Mouse (Mus musculus): Measurements from ENCODE around the gene Atg7. TPM values are rescaled to one million over a fixed set of nuclear protein-coding genes. Genes with fewer than 3 reads are reported as not detected.
A peak's percentile ranks its signal among the peaks of the same experiment; 100 is the strongest.

The Atg7 gene
- polyA plus RNA-seq, 1 experiment from 2014 or later, result 20.8 TPM

GRCm38 (mm10) chr6:114795706-114796325, 152.9 kb downstream of the Atg7 start:
- no peaks in the 10 kb centered on the region for H3K36me3 ChIP-seq
- ATAC-seq (replicated peaks), result no peak
- H3K27me3 ChIP-seq, result no peaks in the 10 kb centered on the region
- H3K4me2 ChIP-seq (replicated peaks), result no peak overlapping the region
- H3K9ac ChIP-seq (replicated peaks), result no peak overlapping the region
- H3K4me1 ChIP-seq, result no peaks in the 10 kb centered on the region
- no peaks in the 10 kb centered on the region for H3K9me3 ChIP-seq
- WGBS, result 93% methylated on average over 7 of the region's 7 CpGs
- no peak overlapping the region for H3K4me3 ChIP-seq
- H3K27ac ChIP-seq (replicated peaks), result no peak overlapping the region

GRCm38 (mm10) chr6:114797901-114798300, 155.0 kb downstream of the Atg7 start:
- Histone ChIP-seq H3K36me3 (no peaks in the 10 kb centered on the region), H3K27ac (replicated peaks) (no peak overlapping the region), H3K4me3 (no peak overlapping the region), H3K9me3 (no peaks in the 10 kb centered on the region), H3K27me3 (no peaks in the 10 kb centered on the region), H3K4me2 (replicated peaks) (no peak overlapping the region), H3K9ac (replicated peaks) (no peak overlapping the region), H3K4me1 (no peaks in the 10 kb centered on the region)
- ATAC-seq (replicated peaks), result no peak
- WGBS, result 74% methylated on average over 5 of the region's 5 CpGs

- Histone ChIP-seq H3K36me3 (no peaks in the 10 kb centered on the region), H3K4me1 (no peaks in the 10 kb centered on the region), H3K4me3 (no peak overlapping the region), H3K9me3 (no peaks in the 10 kb centered on the region), H3K9ac (replicated peaks) (no peak overlapping the region), H3K27ac (replicated peaks) (no peak overlapping the region), H3K4me2 (replicated peaks) (no peak overlapping the region), H3K27me3 (no peaks in the 10 kb centered on the region)
- ATAC-seq (replicated peaks), result no peak
- WGBS, result 60% methylated on average over 4 of the region's 4 CpGs
Observed at GRCm38 (mm10) chr6:114798715-114799114, 155.8 kb downstream of the Atg7 start.

GRCm38 (mm10) chr6:114800291-114800965, 157.5 kb downstream of the Atg7 start:
- Histone ChIP-seq H3K9ac (replicated peaks) (no peak overlapping the region), H3K27me3 (no peaks in the 10 kb centered on the region), H3K27ac (replicated peaks) (no peak overlapping the region), H3K4me3 (no peak overlapping the region), H3K4me2 (replicated peaks) (no peak overlapping the region), H3K9me3 (no peaks in the 10 kb centered on the region), H3K36me3 (no peaks in the 10 kb centered on the region), H3K4me1 (no peaks in the 10 kb centered on the region)
- whole genome bisulfite sequencing, result 47% methylated on average over 2 of the region's 2 CpGs
- no peak for ATAC-seq (replicated peaks)

- Histone ChIP-seq H3K9me3 (no peaks in the 10 kb centered on the region), H3K4me3 (no peak overlapping the region), H3K4me2 (replicated peaks) (no peak overlapping the region), H3K4me1 (no peaks in the 10 kb centered on the region), H3K36me3 (no peaks in the 10 kb centered on the region), H3K9ac (replicated peaks) (no peak overlapping the region), H3K27me3 (no peaks in the 10 kb centered on the region), H3K27ac (replicated peaks) (no peak overlapping the region)
- no peak for ATAC-seq (replicated peaks)
- 40% methylated on average over 8 of the region's 8 CpGs for WGBS
Observed at GRCm38 (mm10) chr6:114803915-114804535, 161.1 kb downstream of the Atg7 start.

- Histone ChIP-seq H3K27ac (replicated peaks) (no peak overlapping the region), H3K9ac (replicated peaks) (no peak overlapping the region), H3K36me3 (no peaks in the 10 kb centered on the region), H3K27me3 (no peaks in the 10 kb centered on the region), H3K4me2 (replicated peaks) (no peak overlapping the region), H3K4me1 (peaks cover 8% of the 10 kb centered on the region), H3K9me3 (no peaks in the 10 kb centered on the region), H3K4me3 (no peak overlapping the region)
- no peak for ATAC-seq (replicated peaks)
- 68% methylated on average over 1 of the region's 1 CpGs for WGBS
Observed at GRCm38 (mm10) chr6:114804866-114805265, 162.0 kb downstream of the Atg7 start.

GRCm38 (mm10) chr6:114805927-114806326, 163.0 kb downstream of the Atg7 start:
- Histone ChIP-seq H3K36me3 (no peaks in the 10 kb centered on the region), H3K4me3 (no peak overlapping the region), H3K9me3 (no peaks in the 10 kb centered on the region), H3K27me3 (no peaks in the 10 kb centered on the region), H3K4me1 (peaks cover 12% of the 10 kb centered on the region), H3K4me2 (replicated peaks) (no peak overlapping the region), H3K27ac (replicated peaks) (no peak overlapping the region), H3K9ac (replicated peaks) (no peak overlapping the region)
- 94% methylated on average over 4 of the region's 4 CpGs for WGBS
- ATAC-seq (replicated peaks), result no peak

GRCm38 (mm10) chr6:114807474-114807873, 164.6 kb downstream of the Atg7 start:
- no peak for ATAC-seq (replicated peaks)
- Histone ChIP-seq H3K27ac (replicated peaks) (no peak overlapping the region), H3K27me3 (no peaks in the 10 kb centered on the region), H3K4me3 (no peak overlapping the region), H3K4me1 (peaks cover 20% of the 10 kb centered on the region), H3K36me3 (no peaks in the 10 kb centered on the region), H3K4me2 (replicated peaks) (no peak overlapping the region), H3K9ac (replicated peaks) (no peak overlapping the region), H3K9me3 (no peaks in the 10 kb centered on the region)
- WGBS, result 59% methylated on average over 3 of the region's 3 CpGs

GRCm38 (mm10) chr6:114808654-114809430, 165.9 kb downstream of the Atg7 start:
- Histone ChIP-seq H3K27ac (replicated peaks) (0 out of 2 replicates have a peak overlapping the region, but pooled peaks have one; percentile 8), H3K9ac (replicated peaks) (no peak overlapping the region), H3K27me3 (no peaks in the 10 kb centered on the region), H3K36me3 (no peaks in the 10 kb centered on the region), H3K4me2 (replicated peaks) (no peak overlapping the region), H3K9me3 (no peaks in the 10 kb centered on the region), H3K4me3 (no peak overlapping the region), H3K4me1 (peaks cover 30% of the 10 kb centered on the region)
- ATAC-seq (replicated peaks), result no peak
- WGBS, result 93% methylated on average over 3 of the region's 3 CpGs

- Histone ChIP-seq H3K9me3 (no peaks in the 10 kb centered on the region), H3K27ac (replicated peaks) (peak overlapping the region; percentile 8; the same call in 1 of the 2 replicates), H3K36me3 (no peaks in the 10 kb centered on the region), H3K4me3 (no peak overlapping the region), H3K4me1 (peaks cover 35% of the 10 kb centered on the region), H3K27me3 (no peaks in the 10 kb centered on the region), H3K9ac (replicated peaks) (no peak overlapping the region), H3K4me2 (replicated peaks) (no peak overlapping the region)
- no peak for ATAC-seq (replicated peaks)
- WGBS, result 81% methylated on average over 1 of the region's 1 CpGs
Observed at GRCm38 (mm10) chr6:114809431-114809811, 166.5 kb downstream of the Atg7 start.

GRCm38 (mm10) chr6:114812322-114812721, 169.4 kb downstream of the Atg7 start:
- peaks cover 38% of the 10 kb centered on the region for H3K4me1 ChIP-seq

GRCm38 (mm10) chr6:114812779-114813178, 169.9 kb downstream of the Atg7 start:
- H3K27me3 ChIP-seq, result no peaks in the 10 kb centered on the region
- peak overlapping the region; percentile 6; the same call in 1 of the 2 replicates for H3K27ac ChIP-seq (replicated peaks)

More at GRCm38 (mm10) chr6:114812322-114812721, 169.4 kb downstream of the Atg7 start:
- Histone ChIP-seq H3K4me3 (no peak overlapping the region), H3K9ac (replicated peaks) (no peak overlapping the region), H3K9me3 (no peaks in the 10 kb centered on the region), H3K27ac (replicated peaks) (peak overlapping the region; percentile 6; the same call in 1 of the 2 replicates), H3K36me3 (no peaks in the 10 kb centered on the region), H3K27me3 (no peaks in the 10 kb centered on the region), H3K4me2 (replicated peaks) (no peak overlapping the region)
- peak; percentile 60 for ATAC-seq (replicated peaks)
- WGBS, result 40% methylated on average over 5 of the region's 5 CpGs

More at GRCm38 (mm10) chr6:114812779-114813178, 169.9 kb downstream of the Atg7 start:
- ATAC-seq (replicated peaks), result no peak
- peaks cover 40% of the 10 kb centered on the region for H3K4me1 ChIP-seq
- no peak overlapping the region for H3K4me3 ChIP-seq
- no peak overlapping the region for H3K9ac ChIP-seq (replicated peaks)
- no peaks in the 10 kb centered on the region for H3K9me3 ChIP-seq
- H3K4me2 ChIP-seq (replicated peaks), result no peak overlapping the region
- WGBS, result 82% methylated on average over 4 of the region's 4 CpGs
- no peaks in the 10 kb centered on the region for H3K36me3 ChIP-seq

All from forebrain, embryonic 15.5 days (tissue).